Mouse (Mus musculus) forebrain, embryonic 10.5 days (tissue): ENCODE data around the gene Slc30a9. TPM values are rescaled to one million over a fixed set of nuclear protein-coding genes. Genes with fewer than 3 reads are reported as not detected.

Experiments used
- DNase-seq: peaks from one replicate; pipeline ENCODE4 v3.0.0-alpha.2; 2017; ENCODE audit warnings: low spot score; ENCODE audit errors: extremely low spot score
- H3K27ac ChIP-seq: fragments of 300-500 bp; sonication (generic); 2 replicates; pipeline ENCODE4 v1.5.1; 2016; ENCODE audit warnings: mild to moderate bottlenecking
- H3K27me3 ChIP-seq: fragments of 300-500 bp; sonication (generic); 2 replicates; pipeline ENCODE4 v1.6.1; 2016; ENCODE audit warnings: mild to moderate bottlenecking; ENCODE audit not compliant: poor library complexity, severe bottlenecking
- H3K36me3 ChIP-seq: fragments of 300-500 bp; sonication (generic); replicated peaks from 2 replicates; pipeline ENCODE4 v1.6.1; 2016; ENCODE audit warnings: mild to moderate bottlenecking, moderate library complexity
- H3K4me1 ChIP-seq: fragments of 300-500 bp; sonication (generic); 2 replicates; pipeline ENCODE4 v1.6.1; 2016
- H3K4me3 ChIP-seq: fragments of 300-500 bp; sonication (generic); 2 replicates; pipeline ENCODE4 v1.5.1; 2016; ENCODE audit warnings: mild to moderate bottlenecking, moderate library complexity
- H3K9me3 ChIP-seq: fragments of 300-500 bp; sonication (generic); 2 replicates; pipeline ENCODE4 v1.6.1; 2016; ENCODE audit warnings: mild to moderate bottlenecking, moderate library complexity
- WGBS: fragments of 180-500 bp; shearing (Covaris S2); methylation state at CpG from one replicate; pipeline ENCODE4 v1.1.7; 2016; 5-methylcytosine and 5-hydroxymethylcytosine counted together
- polyA plus RNA-seq: library from polyadenylated mRNA; unstranded; fragments of >200 nt; fragmentation: Nextera tagmentation; extraction: Ambion mirVana; gene quantifications from 2 replicates; pipeline ENCODE4 v1.2.1, GENCODE M21; 2016

Slc30a9 gene
- polyA plus RNA-seq, 1 experiment from 2014 or later, result 85.4 TPM

GRCm38 (mm10) chr5:67348949-67349348 lies 42.2 kb downstream of the Slc30a9 start:
- no peaks in the 10 kb centered on the region for H3K4me1 ChIP-seq
- H3K9me3 ChIP-seq, result no peaks in the 10 kb centered on the region
- H3K27me3 ChIP-seq, result no peaks in the 10 kb centered on the region
- H3K4me3 ChIP-seq, result no peak overlapping the region
- peaks cover 97% of the 10 kb centered on the region for H3K36me3 ChIP-seq
- no peak overlapping the region for H3K27ac ChIP-seq
- WGBS, result 83% methylated on average over 10 of the region's 10 CpGs
- DNase-seq, result no peak

GRCm38 (mm10) chr5:67362316-67362715 lies 55.6 kb downstream of the Slc30a9 start:
- WGBS, result 96% methylated on average over 10 of the region's 10 CpGs
- no peak for DNase-seq
- Histone ChIP-seq H3K4me1 (no peaks in the 10 kb centered on the region), H3K4me3 (no peak overlapping the region), H3K27ac (no peak overlapping the region), H3K27me3 (no peaks in the 10 kb centered on the region), H3K9me3 (no peaks in the 10 kb centered on the region), H3K36me3 (no peaks in the 10 kb centered on the region; the same call in 1 of the 2 replicates)

GRCm38 (mm10) chr5:67362931-67363330 lies 56.2 kb downstream of the Slc30a9 start:
- H3K36me3 ChIP-seq, result no peaks in the 10 kb centered on the region
- no peak overlapping the region for H3K4me3 ChIP-seq
- no peak overlapping the region for H3K27ac ChIP-seq
- DNase-seq, result no peak
- WGBS, result 86% methylated on average over 2 of the region's 2 CpGs
- H3K9me3 ChIP-seq, result no peaks in the 10 kb centered on the region
- no peaks in the 10 kb centered on the region for H3K4me1 ChIP-seq
- no peaks in the 10 kb centered on the region for H3K27me3 ChIP-seq

- Histone ChIP-seq H3K27me3 (no peaks in the 10 kb centered on the region), H3K9me3 (no peaks in the 10 kb centered on the region), H3K4me3 (no peak overlapping the region), H3K4me1 (no peaks in the 10 kb centered on the region), H3K27ac (no peak overlapping the region), H3K36me3 (no peaks in the 10 kb centered on the region)
- no peak for DNase-seq
- WGBS, result 88% methylated on average over 8 of the region's 8 CpGs
Measured at GRCm38 (mm10) chr5:67377044-67377621, 70.4 kb downstream of the Slc30a9 start.

- H3K27me3 ChIP-seq, result no peaks in the 10 kb centered on the region
- 93% methylated on average over 2 of the region's 2 CpGs for WGBS
- H3K27ac ChIP-seq, result no peak overlapping the region
- H3K9me3 ChIP-seq, result no peaks in the 10 kb centered on the region
- no peak for DNase-seq
- no peaks in the 10 kb centered on the region for H3K4me1 ChIP-seq
- no peak overlapping the region for H3K4me3 ChIP-seq
- H3K36me3 ChIP-seq, result no peaks in the 10 kb centered on the region
Measured at GRCm38 (mm10) chr5:67381690-67382089, 74.9 kb downstream of the Slc30a9 start.

- no peaks in the 10 kb centered on the region for H3K27me3 ChIP-seq
- H3K36me3 ChIP-seq, result no peaks in the 10 kb centered on the region
- H3K4me1 ChIP-seq, result no peaks in the 10 kb centered on the region
- WGBS, result 94% methylated on average over 7 of the region's 7 CpGs
- no peak overlapping the region for H3K4me3 ChIP-seq
- DNase-seq, result no peak
- H3K9me3 ChIP-seq, result no peaks in the 10 kb centered on the region
- no peak overlapping the region for H3K27ac ChIP-seq
Measured at GRCm38 (mm10) chr5:67382556-67382955, 75.8 kb downstream of the Slc30a9 start.

- Histone ChIP-seq H3K9me3 (no peaks in the 10 kb centered on the region), H3K4me1 (no peaks in the 10 kb centered on the region), H3K27ac (no peak overlapping the region), H3K4me3 (no peak overlapping the region), H3K36me3 (peaks cover 25% of the 10 kb centered on the region), H3K27me3 (no peaks in the 10 kb centered on the region)
- DNase-seq, result no peak
- WGBS, result 98% methylated on average over 6 of the region's 6 CpGs
Measured at GRCm38 (mm10) chr5:67393951-67394350, 87.2 kb downstream of the Slc30a9 start.

GRCm38 (mm10) chr5:67395211-67395851 lies 88.6 kb downstream of the Slc30a9 start:
- H3K36me3 ChIP-seq, result peaks cover 29% of the 10 kb centered on the region
- H3K27ac ChIP-seq, result no peak overlapping the region
- H3K4me3 ChIP-seq, result no peak overlapping the region
- H3K27me3 ChIP-seq, result no peaks in the 10 kb centered on the region
- H3K9me3 ChIP-seq, result no peaks in the 10 kb centered on the region
- DNase-seq, result no peak
- WGBS, result 94% methylated on average over 11 of the region's 11 CpGs
- H3K4me1 ChIP-seq, result peaks cover 8% of the 10 kb centered on the region

- Histone ChIP-seq H3K4me1 (peaks cover 17% of the 10 kb centered on the region), H3K36me3 (peaks cover 29% of the 10 kb centered on the region), H3K27ac (no peak overlapping the region), H3K9me3 (no peaks in the 10 kb centered on the region), H3K27me3 (no peaks in the 10 kb centered on the region), H3K4me3 (no peak overlapping the region)
- no peak for DNase-seq
- 81% methylated on average over 14 of the region's 14 CpGs for WGBS
Measured at GRCm38 (mm10) chr5:67397186-67397585, 90.4 kb downstream of the Slc30a9 start.

GRCm38 (mm10) chr5:67399876-67400607 lies 93.3 kb downstream of the Slc30a9 start:
- 87% methylated on average over 28 of the region's 28 CpGs for WGBS
- Histone ChIP-seq H3K4me3 (no peak overlapping the region), H3K36me3 (peaks cover 48% of the 10 kb centered on the region), H3K27ac (no peak overlapping the region), H3K27me3 (no peaks in the 10 kb centered on the region), H3K4me1 (peaks cover 17% of the 10 kb centered on the region), H3K9me3 (no peaks in the 10 kb centered on the region)
- no peak for DNase-seq

- no peak for DNase-seq
- peaks cover 52% of the 10 kb centered on the region for H3K36me3 ChIP-seq
Measured at GRCm38 (mm10) chr5:67400608-67401480, 94.1 kb downstream of the Slc30a9 start.

GRCm38 (mm10) chr5:67401612-67402011 lies 94.9 kb downstream of the Slc30a9 start:
- DNase-seq, result no peak
- no peaks in the 10 kb centered on the region for H3K27me3 ChIP-seq
- H3K4me1 ChIP-seq, result peaks cover 17% of the 10 kb centered on the region
- no peaks in the 10 kb centered on the region for H3K9me3 ChIP-seq
- H3K4me3 ChIP-seq, result no peak overlapping the region
- 79% methylated on average over 9 of the region's 9 CpGs for WGBS
- 0 out of 2 replicates have a peak overlapping the region, but pooled peaks have one; percentile 6 for H3K27ac ChIP-seq
- H3K36me3 ChIP-seq, result peaks cover 47% of the 10 kb centered on the region

More at GRCm38 (mm10) chr5:67400608-67401480, 94.1 kb downstream of the Slc30a9 start:
- H3K4me1 ChIP-seq, result peaks cover 17% of the 10 kb centered on the region
- WGBS, result 89% methylated on average over 12 of the region's 12 CpGs
- no peaks in the 10 kb centered on the region for H3K27me3 ChIP-seq
- H3K4me3 ChIP-seq, result no peak overlapping the region
- H3K9me3 ChIP-seq, result no peaks in the 10 kb centered on the region
- 0 out of 2 replicates have a peak overlapping the region, but pooled peaks have one; percentile 6 for H3K27ac ChIP-seq
